Comparison of ENCODE assay signal across 13 mouse cellular contexts in the genomic region with DNA sequence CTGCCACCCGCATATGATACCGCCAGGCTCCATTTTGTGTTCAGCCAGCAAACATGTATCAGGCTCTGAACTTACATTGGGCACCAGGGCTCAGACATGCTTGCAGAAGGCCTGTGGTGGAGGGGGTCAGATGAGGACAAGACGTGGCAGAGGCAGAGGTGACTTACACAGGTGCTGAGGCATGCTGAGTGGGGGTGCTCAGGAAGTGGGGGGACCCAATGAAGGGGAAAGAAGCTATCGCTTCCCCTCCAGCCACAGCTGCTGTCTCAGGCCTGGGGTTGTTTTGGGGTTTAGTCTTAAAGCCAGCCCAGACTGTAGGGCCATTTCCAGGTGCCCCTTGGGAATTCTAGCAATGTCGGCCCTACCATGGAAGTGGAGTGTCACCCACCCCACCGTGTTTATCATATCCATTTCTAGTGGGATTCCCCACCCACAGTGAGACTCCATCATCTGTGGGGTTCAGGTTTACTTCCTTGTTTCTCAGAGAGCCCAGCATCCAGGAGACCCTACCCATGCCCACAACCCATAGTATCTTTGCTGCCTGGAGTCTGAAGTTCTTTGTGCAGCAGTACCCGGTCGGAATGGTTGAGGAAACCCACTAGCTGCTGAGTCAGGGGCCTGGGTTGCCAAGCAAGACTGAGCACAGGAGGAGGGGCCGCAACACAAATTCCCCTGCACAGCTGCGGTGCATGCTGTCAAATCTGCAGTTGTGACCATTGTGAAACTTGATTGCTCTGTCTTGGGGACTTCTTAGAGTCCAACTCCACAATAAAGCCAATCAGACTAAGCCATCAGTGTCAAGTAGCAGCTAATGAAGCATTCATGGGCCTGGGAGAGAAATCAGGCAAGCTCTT. TPM values are rescaled to one million over a fixed set of nuclear protein-coding genes. Genes with fewer than 3 reads are reported as not detected.
DNase-seq lines count a peak whose midpoint lies in the region; ATAC-seq lines count a peak whose summit lies in the region.
"Had no signal": no experiment of that assay in that cellular context is flagged by ENCODE, and none has a peak within 500 bp of the region (broad histone marks: within the 10 kb centered on the region; RNA-seq: fewer than 3 reads in every experiment).

No protein-coding gene starts in this region.

- H3K9ac ChIP-seq in neural tube, embryonic 15.5 days (replicated peaks) = no peak overlapping the region
- H3K9ac ChIP-seq in heart, embryonic 12.5 days = no peak overlapping the region; the same call in 1 of the 2 replicates
- H3K9ac ChIP-seq: liver, embryonic 14.5 days had no signal

- H3K27me3 ChIP-seq in neural tube, embryonic 15.5 days (replicated peaks) = no peaks in the 10 kb centered on the region
- H3K27me3 ChIP-seq in heart, embryonic 12.5 days (replicated peaks) = no peaks in the 10 kb centered on the region

- no peaks in the 10 kb centered on the region for H3K36me3 ChIP-seq in neural tube, embryonic 15.5 days
- no peaks in the 10 kb centered on the region for H3K36me3 ChIP-seq in heart, embryonic 12.5 days

- peak; percentile 30; the same call in 1 of the 2 replicates for ATAC-seq in neural tube, embryonic 15.5 days (ENCODE audit: low FRiP score)
- ATAC-seq in heart, embryonic 12.5 days (ENCODE audit: insufficient number of reproducible peaks, low FRiP score) = no peak

- H3K4me1 ChIP-seq in neural tube, embryonic 15.5 days = peaks cover 22% of the 10 kb centered on the region
- peaks cover 44% of the 10 kb centered on the region for H3K4me1 ChIP-seq in heart, embryonic 12.5 days (replicated peaks)

- WGBS in neural tube, embryonic 15.5 days = 68% methylated on average over 10 of the region's 10 CpGs
- WGBS in heart, embryonic 12.5 days = 76% methylated on average over 10 of the region's 10 CpGs

- no peak overlapping the region for H3K4me3 ChIP-seq in neural tube, embryonic 15.5 days (replicated peaks)
- H3K4me3 ChIP-seq in heart, embryonic 12.5 days = no peak overlapping the region

- 0 out of 2 replicates have a peak overlapping the region, but pooled peaks have one; percentile 9 for H3K27ac ChIP-seq in neural tube, embryonic 15.5 days (replicated peaks)
- no peak overlapping the region for H3K27ac ChIP-seq in heart, embryonic 12.5 days (ENCODE audit: poor library complexity, severe bottlenecking)
- H3K27ac ChIP-seq: liver, embryonic 14.5 days had no signal

- no peak overlapping the region for H3K4me2 ChIP-seq in neural tube, embryonic 15.5 days
- H3K4me2 ChIP-seq in heart, embryonic 12.5 days = no peak overlapping the region

- no peaks in the 10 kb centered on the region for H3K9me3 ChIP-seq in neural tube, embryonic 15.5 days (replicated peaks)
- H3K9me3 ChIP-seq in heart, embryonic 12.5 days (replicated peaks) = no peaks in the 10 kb centered on the region

- peak; percentile 86 for DNase-seq in heart, adult 11 months
- DNase-seq in heart, postnatal 4 days = no peak
- peak; percentile 59 to 62 for DNase-seq in right cerebral cortex, postnatal 10 days (ENCODE audit: low spot score in 2 of 2)
- DNase-seq in right cerebral cortex, postnatal 36 days (ENCODE audit: low spot score in 2 of 2) = no peak
- peak; percentile 73 for DNase-seq in thymus, postnatal 4 days
- DNase-seq in frontal cortex, postnatal 10 days (ENCODE audit: low spot score in 2 of 2) = no peak
- DNase-seq: kidney, adult 8-10 months; layer of hippocampus, postnatal 36 days had no signal

RNA-seq across cellular contexts. Expression of a gene that starts 10.8 kb away (rescaled TPM):
- total RNA-seq in heart, postnatal 4 days (2021) = under 1 TPM in 1 of 2 experiments, not detected in 1; 0.79 TPM
- polyA plus RNA-seq in neural tube, embryonic 15.5 days (2015; fragmentation: Nextera tagmentation; extraction: Ambion mirVana) = not detected in 2 replicates
- polyA plus RNA-seq in heart, embryonic 12.5 days (2016; fragmentation: Nextera tagmentation; extraction: Ambion mirVana) = not detected in 2 replicates
- total RNA-seq: layer of hippocampus, postnatal 36 days had no signal
- polyA plus RNA-seq: C2C12; heart, embryonic 14.5 days had no signal

RNA-seq across cellular contexts. Expression of a gene that starts 32.1 kb away (rescaled TPM):
- total RNA-seq in heart, postnatal 4 days (2021) = not detected
- 14.7 TPM in 1 of 2 replicates, not detected in the other for polyA plus RNA-seq in neural tube, embryonic 15.5 days (2015; fragmentation: Nextera tagmentation; extraction: Ambion mirVana)
- polyA plus RNA-seq in heart, embryonic 12.5 days (2016; fragmentation: Nextera tagmentation; extraction: Ambion mirVana) = not detected in 2 replicates
- total RNA-seq: layer of hippocampus, postnatal 36 days had no signal
- polyA plus RNA-seq: heart, embryonic 14.5 days; liver, embryonic 14.5 days had no signal

Comparison
In these comparisons a context has a peak if more than half of its experiments do, and no peak if none do; other contexts are left out.
1. DNase-seq: peak in heart, adult 11 months (single experiment), right cerebral cortex, postnatal 10 days (2 of 2) and thymus, postnatal 4 days (single experiment); none in heart, postnatal 4 days (single experiment), right cerebral cortex, postnatal 36 days (0 of 2) and frontal cortex, postnatal 10 days (0 of 2).